Mouse (Mus musculus): ENCODE data around the gene Kirrel3. TPM values are rescaled to one million over a fixed set of nuclear protein-coding genes. Genes with fewer than 3 reads are reported as not detected.

The Kirrel3 gene
- polyA plus RNA-seq, 1 experiment from 2014 or later, result 0.06 TPM

- H3K27me3 ChIP-seq (ENCODE audit: control insufficient read depth, insufficient read depth, low read depth, low read length), result no peaks in the 10 kb centered on the region
- ATAC-seq (ENCODE audit: low read depth), result no peak
- H3K4me3 ChIP-seq (ENCODE audit: low read depth, low read length), result no peak overlapping the region
- no peaks in the 10 kb centered on the region for H3K36me3 ChIP-seq (ENCODE audit: control insufficient read depth, insufficient read depth)
- no peak overlapping the region for H3K4me2 ChIP-seq (ENCODE audit: low read depth, low read length)
- H3K9ac ChIP-seq (ENCODE audit: low read depth, low read length), result no peak overlapping the region
- no peaks in the 10 kb centered on the region for H3K4me1 ChIP-seq (ENCODE audit: control insufficient read depth, low read depth, low read length)
- H3K9me3 ChIP-seq (replicated peaks; ENCODE audit: control insufficient read depth, low read length), result no peaks in the 10 kb centered on the region
- 50% methylated on average over 5 of the region's 5 CpGs for WGBS (ENCODE audit: insufficient replicate concordance)
- no peak overlapping the region for H3K27ac ChIP-seq (ENCODE audit: low read length)
Observed at GRCm38 (mm10) chr9:34809993-34810513, 324.4 kb downstream of the Kirrel3 start.

- Histone ChIP-seq H3K36me3 (ENCODE audit: control insufficient read depth, insufficient read depth) (no peaks in the 10 kb centered on the region), H3K4me3 (ENCODE audit: low read depth, low read length) (no peak overlapping the region), H3K4me2 (ENCODE audit: low read depth, low read length) (no peak overlapping the region), H3K4me1 (ENCODE audit: control insufficient read depth, low read depth, low read length) (no peaks in the 10 kb centered on the region), H3K27me3 (ENCODE audit: control insufficient read depth, insufficient read depth, low read depth, low read length) (no peaks in the 10 kb centered on the region), H3K27ac (ENCODE audit: low read length) (no peak overlapping the region), H3K9me3 (replicated peaks; ENCODE audit: control insufficient read depth, low read length) (no peaks in the 10 kb centered on the region), H3K9ac (ENCODE audit: low read depth, low read length) (no peak overlapping the region)
- WGBS (ENCODE audit: insufficient replicate concordance), result 23% methylated on average over 10 of the region's 10 CpGs
- ATAC-seq (ENCODE audit: low read depth), result no peak
Observed at GRCm38 (mm10) chr9:34818325-34818976, 332.8 kb downstream of the Kirrel3 start.

- Histone ChIP-seq H3K9ac (ENCODE audit: low read depth, low read length) (no peak overlapping the region), H3K4me2 (ENCODE audit: low read depth, low read length) (no peak overlapping the region), H3K27ac (ENCODE audit: low read length) (no peak overlapping the region), H3K9me3 (replicated peaks; ENCODE audit: control insufficient read depth, low read length) (no peaks in the 10 kb centered on the region), H3K27me3 (ENCODE audit: control insufficient read depth, insufficient read depth, low read depth, low read length) (no peaks in the 10 kb centered on the region), H3K4me1 (ENCODE audit: control insufficient read depth, low read depth, low read length) (no peaks in the 10 kb centered on the region), H3K4me3 (ENCODE audit: low read depth, low read length) (no peak overlapping the region), H3K36me3 (ENCODE audit: control insufficient read depth, insufficient read depth) (no peaks in the 10 kb centered on the region)
- no peak for ATAC-seq (ENCODE audit: low read depth)
- WGBS (ENCODE audit: insufficient replicate concordance), result 66% methylated on average over 18 of the region's 18 CpGs
Observed at GRCm38 (mm10) chr9:34824358-34825088, 338.8 kb downstream of the Kirrel3 start.

- Histone ChIP-seq H3K4me1 (ENCODE audit: control insufficient read depth, low read depth, low read length) (no peaks in the 10 kb centered on the region), H3K4me2 (ENCODE audit: low read depth, low read length) (no peak overlapping the region), H3K9me3 (replicated peaks; ENCODE audit: control insufficient read depth, low read length) (no peaks in the 10 kb centered on the region), H3K27ac (ENCODE audit: low read length) (no peak overlapping the region), H3K9ac (ENCODE audit: low read depth, low read length) (no peak overlapping the region), H3K27me3 (ENCODE audit: control insufficient read depth, insufficient read depth, low read depth, low read length) (no peaks in the 10 kb centered on the region), H3K36me3 (ENCODE audit: control insufficient read depth, insufficient read depth) (no peaks in the 10 kb centered on the region), H3K4me3 (ENCODE audit: low read depth, low read length) (no peak overlapping the region)
- ATAC-seq (ENCODE audit: low read depth), result no peak
- WGBS (ENCODE audit: insufficient replicate concordance), result 42% methylated on average over 2 of the region's 2 CpGs
Observed at GRCm38 (mm10) chr9:34825089-34825400, 339.4 kb downstream of the Kirrel3 start.

GRCm38 (mm10) chr9:34825402-34826008 lies 339.8 kb downstream of the Kirrel3 start:
- no peak overlapping the region for H3K9ac ChIP-seq (ENCODE audit: low read depth, low read length)
- H3K36me3 ChIP-seq (ENCODE audit: control insufficient read depth, insufficient read depth), result no peaks in the 10 kb centered on the region
- H3K4me3 ChIP-seq (ENCODE audit: low read depth, low read length), result no peak overlapping the region
- ATAC-seq (ENCODE audit: low read depth), result no peak
- H3K9me3 ChIP-seq (replicated peaks; ENCODE audit: control insufficient read depth, low read length), result no peaks in the 10 kb centered on the region
- H3K4me1 ChIP-seq (ENCODE audit: control insufficient read depth, low read depth, low read length), result no peaks in the 10 kb centered on the region
- H3K4me2 ChIP-seq (ENCODE audit: low read depth, low read length), result no peak overlapping the region
- no peaks in the 10 kb centered on the region for H3K27me3 ChIP-seq (ENCODE audit: control insufficient read depth, insufficient read depth, low read depth, low read length)
- WGBS (ENCODE audit: insufficient replicate concordance), result 63% methylated on average over 11 of the region's 11 CpGs
- H3K27ac ChIP-seq (ENCODE audit: low read length), result no peak overlapping the region

- Histone ChIP-seq H3K4me3 (ENCODE audit: low read depth, low read length) (no peak overlapping the region), H3K9ac (ENCODE audit: low read depth, low read length) (no peak overlapping the region), H3K4me1 (ENCODE audit: control insufficient read depth, low read depth, low read length) (no peaks in the 10 kb centered on the region), H3K27ac (ENCODE audit: low read length) (no peak overlapping the region), H3K4me2 (ENCODE audit: low read depth, low read length) (no peak overlapping the region), H3K9me3 (replicated peaks; ENCODE audit: control insufficient read depth, low read length) (no peaks in the 10 kb centered on the region), H3K36me3 (ENCODE audit: control insufficient read depth, insufficient read depth) (no peaks in the 10 kb centered on the region), H3K27me3 (ENCODE audit: control insufficient read depth, insufficient read depth, low read depth, low read length) (no peaks in the 10 kb centered on the region)
- no peak for ATAC-seq (ENCODE audit: low read depth)
- WGBS (ENCODE audit: insufficient replicate concordance), result 57% methylated on average over 3 of the region's 3 CpGs
Observed at GRCm38 (mm10) chr9:34830696-34831095, 345.0 kb downstream of the Kirrel3 start.

GRCm38 (mm10) chr9:34836801-34837200 lies 351.1 kb downstream of the Kirrel3 start:
- H3K4me3 ChIP-seq (ENCODE audit: low read depth, low read length), result no peak overlapping the region
- no peak overlapping the region for H3K27ac ChIP-seq (ENCODE audit: low read length)
- no peak for ATAC-seq (ENCODE audit: low read depth)
- H3K36me3 ChIP-seq (ENCODE audit: control insufficient read depth, insufficient read depth), result no peaks in the 10 kb centered on the region
- H3K9me3 ChIP-seq (replicated peaks; ENCODE audit: control insufficient read depth, low read length), result no peaks in the 10 kb centered on the region
- no peak overlapping the region for H3K9ac ChIP-seq (ENCODE audit: low read depth, low read length)
- no peak overlapping the region for H3K4me2 ChIP-seq (ENCODE audit: low read depth, low read length)
- no peaks in the 10 kb centered on the region for H3K27me3 ChIP-seq (ENCODE audit: control insufficient read depth, insufficient read depth, low read depth, low read length)
- WGBS (ENCODE audit: insufficient replicate concordance), result 29% methylated on average over 2 of the region's 2 CpGs
- H3K4me1 ChIP-seq (ENCODE audit: control insufficient read depth, low read depth, low read length), result no peaks in the 10 kb centered on the region

GRCm38 (mm10) chr9:34837700-34838462 lies 352.2 kb downstream of the Kirrel3 start:
- H3K4me3 ChIP-seq (ENCODE audit: low read depth, low read length), result no peak overlapping the region
- no peaks in the 10 kb centered on the region for H3K27me3 ChIP-seq (ENCODE audit: control insufficient read depth, insufficient read depth, low read depth, low read length)
- 33% methylated on average over 10 of the region's 10 CpGs for WGBS (ENCODE audit: insufficient replicate concordance)
- no peak overlapping the region for H3K9ac ChIP-seq (ENCODE audit: low read depth, low read length)
- ATAC-seq (ENCODE audit: low read depth), result no peak
- H3K9me3 ChIP-seq (replicated peaks; ENCODE audit: control insufficient read depth, low read length), result no peaks in the 10 kb centered on the region
- H3K27ac ChIP-seq (ENCODE audit: low read length), result no peak overlapping the region
- H3K4me1 ChIP-seq (ENCODE audit: control insufficient read depth, low read depth, low read length), result no peaks in the 10 kb centered on the region
- no peak overlapping the region for H3K4me2 ChIP-seq (ENCODE audit: low read depth, low read length)
- no peaks in the 10 kb centered on the region for H3K36me3 ChIP-seq (ENCODE audit: control insufficient read depth, insufficient read depth)
